Mouse (Mus musculus) CH12.LX (cell line): Measurements from ENCODE around the gene Slc7a8. TPM values are rescaled to one million over a fixed set of nuclear protein-coding genes. Genes with fewer than 3 reads are reported as not detected.

ENCODE experiments used
- DNase-seq: peaks from one replicate; pipeline ENCODE4 v3.0.0-alpha.2; 2013; ENCODE audit errors: extremely low read depth
- H3K27ac ChIP-seq: 2 replicates; pipeline ENCODE4 v1.5.1; 2012; ENCODE audit warnings: low read depth, mild to moderate bottlenecking, control low read depth, moderate library complexity; ENCODE audit not compliant: insufficient read depth
- H3K27me3 ChIP-seq: replicated peaks from 2 replicates; pipeline ENCODE3; 2012; ENCODE audit warnings: inconsistent platforms
- H3K36me3 ChIP-seq, 2 experiments: replicated peaks in 1 of 2; 2 replicates each; pipeline versions ENCODE3 to v1.6.1; 2012; ENCODE audit warnings: inconsistent platforms in 1 of 2, low read length in 1 of 2, mild to moderate bottlenecking in 1 of 2, mixed read lengths in 1 of 2, moderate library complexity in 1 of 2; ENCODE audit not compliant: control insufficient read depth in 1 of 2, insufficient read depth in 1 of 2
- H3K4me1 ChIP-seq, 2 experiments: 2 replicates each; pipeline ENCODE4 v1.6.1; 2012; ENCODE audit warnings: inconsistent platforms in 1 of 2, moderate library complexity in 1 of 2; ENCODE audit not compliant: insufficient read depth in 2 of 2, control insufficient read depth in 1 of 2
- H3K4me2 ChIP-seq: 2 replicates; pipeline ENCODE4 v1.6.1; 2012; ENCODE audit warnings: low read depth, mild to moderate bottlenecking, control low read depth; ENCODE audit not compliant: poor library complexity, insufficient read depth, severe bottlenecking
- H3K4me3 ChIP-seq, 3 experiments: fragments of 150-350 bp in 1 of 3; sonication (generic) in 1 of 3; replicated peaks in 1 of 3; 2 replicates each; pipeline versions ENCODE3 to v1.5.1; 2011 to 2012; ENCODE audit warnings: low read depth in 2 of 3, low read length in 2 of 3, mild to moderate bottlenecking in 2 of 3, moderate library complexity in 2 of 3, control low read depth in 1 of 3, improper control_type of control experiment in 1 of 3, inconsistent platforms in 1 of 3, mixed read lengths in 1 of 3; ENCODE audit not compliant: poor library complexity in 1 of 3
- H3K79me2 ChIP-seq: replicated peaks from 2 replicates; pipeline ENCODE4 v1.6.1; 2012; ENCODE audit warnings: mild to moderate bottlenecking, moderate library complexity; ENCODE audit not compliant: control insufficient read depth, poor library complexity, insufficient read depth, severe bottlenecking; ENCODE audit errors: extremely low read depth
- H3K9ac ChIP-seq: 2 replicates; pipeline ENCODE4 v1.6.1; 2012; ENCODE audit warnings: low read depth, mild to moderate bottlenecking, control low read depth, moderate library complexity; ENCODE audit not compliant: insufficient read depth
- H3K9me3 ChIP-seq: replicated peaks from 2 replicates; pipeline ENCODE3; 2012; ENCODE audit warnings: low read length, inconsistent platforms, mixed read lengths
- CHD1 ChIP-seq: IDR thresholded peaks from 2 replicates; pipeline ENCODE4 v1.6.1; 2012; ENCODE audit warnings: low read depth, low read length, improper control_type of control experiment, inconsistent platforms
- CHD2 ChIP-seq: IDR thresholded peaks from 2 replicates; pipeline ENCODE4 v1.6.1; 2011; ENCODE audit warnings: low read length, improper control_type of control experiment
- CTCF ChIP-seq, 2 experiments: IDR thresholded peaks in 1 of 2; conservative IDR thresholded peaks in 1 of 2; 2 replicates each; pipeline ENCODE4 v1.5.1; 2011 to 2012; ENCODE audit warnings: low read depth in 2 of 2, low read length in 2 of 2, improper control_type of control experiment in 1 of 2, inconsistent platforms in 1 of 2, mild to moderate bottlenecking in 1 of 2, moderate library complexity in 1 of 2
- ELF1 ChIP-seq: IDR thresholded peaks from 2 replicates; pipeline ENCODE4 v1.6.1; 2014; ENCODE audit warnings: low read depth, mild to moderate bottlenecking, inconsistent platforms, low read length, improper control_type of control experiment
- EP300 ChIP-seq: IDR thresholded peaks from 2 replicates; pipeline ENCODE4 v1.6.1; 2011; ENCODE audit warnings: low read length, improper control_type of control experiment
- HCFC1 ChIP-seq: IDR thresholded peaks from 2 replicates; pipeline ENCODE4 v1.6.1; 2012; ENCODE audit warnings: low read depth, mild to moderate bottlenecking, inconsistent platforms, low read length, improper control_type of control experiment
- IRF4 ChIP-seq: IDR thresholded peaks from 2 replicates; pipeline ENCODE4 v1.6.1; 2014; ENCODE audit warnings: low read depth, mild to moderate bottlenecking, inconsistent platforms, low read length, improper control_type of control experiment
- JUND ChIP-seq: conservative IDR thresholded peaks from 2 replicates; pipeline ENCODE4 v1.6.1; 2011; ENCODE audit warnings: low read depth, low read length, improper control_type of control experiment
- KAT2A ChIP-seq: IDR thresholded peaks from 2 replicates; pipeline ENCODE4 v1.6.1; 2012; ENCODE audit warnings: low read length, improper control_type of control experiment, inconsistent platforms; ENCODE audit not compliant: insufficient replicate concordance
- MAFK ChIP-seq: IDR thresholded peaks from 2 replicates; pipeline ENCODE4 v1.6.1; 2011; ENCODE audit warnings: low read length, improper control_type of control experiment; ENCODE audit not compliant: insufficient replicate concordance
- MAX ChIP-seq: IDR thresholded peaks from 2 replicates; pipeline ENCODE4 v1.6.1; 2011; ENCODE audit warnings: low read length, improper control_type of control experiment
- POLR2AphosphoS2 ChIP-seq: IDR thresholded peaks from 2 replicates; pipeline ENCODE4 v1.6.1; 2011; ENCODE audit warnings: low read depth, low read length, improper control_type of control experiment
- RAD21 ChIP-seq: IDR thresholded peaks from 2 replicates; pipeline ENCODE4 v1.6.1; 2011; ENCODE audit warnings: low read depth, mild to moderate bottlenecking, low read length, improper control_type of control experiment, moderate library complexity
- RCOR1 ChIP-seq: conservative IDR thresholded peaks from 2 replicates; pipeline ENCODE4 v1.6.1; 2012; ENCODE audit warnings: low read depth, mild to moderate bottlenecking, inconsistent platforms, low read length, improper control_type of control experiment
- SIN3A ChIP-seq: IDR thresholded peaks from 2 replicates; pipeline ENCODE4 v1.6.1; 2012; ENCODE audit warnings: low read length, improper control_type of control experiment, inconsistent platforms
- SMC3 ChIP-seq: IDR thresholded peaks from 2 replicates; pipeline ENCODE4 v1.6.1; 2011; ENCODE audit warnings: low read depth, low read length, improper control_type of control experiment
- USF1 ChIP-seq: IDR thresholded peaks from 2 replicates; pipeline ENCODE4 v1.6.1; 2014; ENCODE audit warnings: low read depth, mild to moderate bottlenecking, inconsistent platforms, low read length, improper control_type of control experiment
- ZC3H11A ChIP-seq: IDR thresholded peaks from 2 replicates; pipeline ENCODE4 v1.6.1; 2012; ENCODE audit warnings: low read depth, mild to moderate bottlenecking, inconsistent platforms, low read length, improper control_type of control experiment
- ZMIZ1 ChIP-seq: IDR thresholded peaks from 2 replicates; pipeline ENCODE4 v1.6.1; 2012; ENCODE audit warnings: low read depth, mild to moderate bottlenecking, inconsistent platforms, low read length, improper control_type of control experiment
- dilution Hi-C: fragments of 300-500 bp; cut with MboI; formaldehyde crosslinking; loops from 2 replicates; pipeline ENCODE4 v1.14.3; 2020; ENCODE audit warnings: low sequenced_read_pairs; ENCODE audit not compliant: extremely low pct_unique_long_range_greater_than_20kb, extremely low pct_ligation_motif_present
- in situ Hi-C: fragments of 300-500 bp; cut with MboI; formaldehyde crosslinking; loops from 3 replicates; pipeline ENCODE4 v1.14.3; 2019; ENCODE audit warnings: low sequenced_read_pairs, low pct_ligation_motif_present, low pct_unique_long_range_greater_than_20kb, mixed read lengths
- polyA plus RNA-seq: library from polyadenylated mRNA; unstranded; fragments of >175 nt; gene quantifications from 2 replicates; pipeline ENCODE4 v1.2.1, GENCODE M21; 2012; ENCODE audit warnings: low read depth; ENCODE audit not compliant: insufficient read length
- total RNA-seq, 2 experiments: library from RNA; depleted of rRNA; stranded (reverse); fragments of 300-350 nt in 1 of 2; fragments of >200 nt in 1 of 2; gene quantifications; 2 replicates each; pipeline ENCODE4 v1.2.3; 2012 to 2014

The Slc7a8 gene
- total and polyA plus RNA-seq, 3 experiments: 0.13 to 0.17 TPM; not detected in 1

- dilution Hi-C loops (no loop called here), in situ Hi-C loops (no loop called here)
- H3K27ac ChIP-seq: no peak overlapping the region
- H3K4me1 ChIP-seq: peaks cover 9 to 25% of the 10 kb centered on the region in 2 experiments
- H3K9me3 ChIP-seq: no peaks in the 10 kb centered on the region
- no peak for DNase-seq
- TF ChIP-seq RAD21: no peak
- no peak overlapping the region for H3K9ac ChIP-seq
- H3K27me3 ChIP-seq: no peaks in the 10 kb centered on the region
- no peak overlapping the region for H3K4me3 ChIP-seq
- H3K4me2 ChIP-seq: 0 out of 2 replicates have a peak overlapping the region, but pooled peaks have one; percentile 18
- H3K36me3 ChIP-seq: no peaks in the 10 kb centered on the region
- H3K79me2 ChIP-seq: no peaks in the 10 kb centered on the region
Measured at GRCm38 (mm10) chr14:54705844-54706243, 75.9 kb downstream of the Slc7a8 start.

GRCm38 (mm10) chr14:54703207-54703606, 78.5 kb downstream of the Slc7a8 start:
- no peak overlapping the region for H3K9ac ChIP-seq
- no peaks in the 10 kb centered on the region for H3K9me3 ChIP-seq
- TF ChIP-seq CHD1 (no peak), JUND (no peak), MAX (no peak), IRF4 (no peak), RAD21 (no peak), EP300 (no peak), ELF1 (no peak), CHD2 (no peak), HCFC1 (no peak), RCOR1 (no peak), ZC3H11A (no peak), USF1 (no peak), KAT2A (no peak), MAFK (no peak)
- no peak for DNase-seq
- H3K36me3 ChIP-seq: no peaks in the 10 kb centered on the region
- H3K79me2 ChIP-seq: no peaks in the 10 kb centered on the region
- in situ Hi-C loops (loop anchor here (5.0 kb wide), 1 partner anchor 51 kb away; no protein-coding TSS in a partner anchor), dilution Hi-C loops (no loop called here)
- no peak overlapping the region for H3K27ac ChIP-seq
- 0 out of 2 replicates have a peak overlapping the region, but pooled peaks have one; percentile 12 for H3K4me2 ChIP-seq
- no peak overlapping the region for H3K4me3 ChIP-seq
- peaks cover 9 to 30% of the 10 kb centered on the region in 2 experiments for H3K4me1 ChIP-seq
- no peaks in the 10 kb centered on the region for H3K27me3 ChIP-seq

- Histone ChIP-seq H3K27ac (no peak overlapping the region), H3K4me2 (no peak overlapping the region), H3K9me3 (no peaks in the 10 kb centered on the region)
- peak; percentile 72 for DNase-seq
- dilution Hi-C loops: no loop called here
- TF ChIP-seq SMC3 (peak; percentile 87), CTCF (conservative IDR thresholded peaks at IDR 0.05 in 1 of 2, IDR thresholded peaks at IDR 0.05 in 1 of 2; ENCODE audit: low read depth in 2 of 2, low read length in 2 of 2) (peak; percentile 90 to 98), ZMIZ1 (no peak), ZC3H11A (peak; percentile 21; the same call in 1 of the 2 replicates), MAFK (no peak), RAD21 (peak; percentile 90), POLR2AphosphoS2 (no peak), SIN3A (no peak)
- TF ChIP-seq, all 38 proteins: peak for 4
- H3K36me3 ChIP-seq: no peaks in the 10 kb centered on the region
- no peaks in the 10 kb centered on the region for H3K79me2 ChIP-seq
- no peak overlapping the region for H3K4me3 ChIP-seq
- H3K27me3 ChIP-seq: no peaks in the 10 kb centered on the region
- peaks cover 4 to 18% of the 10 kb centered on the region in 2 experiments; a peak in 3 of 4 replicates for H3K4me1 ChIP-seq
- in situ Hi-C loops: loop anchor here (5.0 kb wide), 1 partner anchor 49 kb away; no protein-coding TSS in a partner anchor
- H3K9ac ChIP-seq: no peak overlapping the region
Measured at GRCm38 (mm10) chr14:54701298-54701697, 80.4 kb downstream of the Slc7a8 start.
